Mouse (Mus musculus) C2C12 (cell line): ENCODE data around the gene Usp22. TPM values are rescaled to one million over a fixed set of nuclear protein-coding genes. Genes with fewer than 3 reads are reported as not detected.

ENCODE experiments used
- H3K27me3 ChIP-seq: one replicate; pipeline ENCODE4 v1.6.1; 2011; ENCODE audit not compliant: control insufficient read depth, insufficient read depth, insufficient read length
- H3K36me3 ChIP-seq: one replicate; pipeline ENCODE4 v1.6.1; 2011; ENCODE audit not compliant: control insufficient read depth, insufficient read depth
- H3K4me3 ChIP-seq: one replicate; pipeline ENCODE4 v1.5.1; 2011; ENCODE audit warnings: mild to moderate bottlenecking, control low read depth; ENCODE audit not compliant: poor library complexity, insufficient read depth, severe bottlenecking
- H3K79me2 ChIP-seq: one replicate; pipeline ENCODE4 v1.6.1; 2011; ENCODE audit not compliant: control insufficient read depth, insufficient read depth
- H3K79me3 ChIP-seq: one replicate; pipeline ENCODE4 v1.6.1; 2011; ENCODE audit warnings: low read depth, control low read depth
- H3ac ChIP-seq: one replicate; pipeline ENCODE3; 2011; ENCODE audit warnings: low read depth; ENCODE audit not compliant: control insufficient read depth, insufficient read length
- CEBPB ChIP-seq: IDR thresholded peaks from one replicate; pipeline ENCODE4 v1.6.1; 2011; ENCODE audit warnings: low read depth, mild to moderate bottlenecking, control low read depth, moderate library complexity
- CTCF ChIP-seq: IDR thresholded peaks from one replicate; pipeline ENCODE4 v1.5.1; 2011; ENCODE audit not compliant: control insufficient read depth, insufficient read depth, insufficient read length
- FOSL1 ChIP-seq: IDR thresholded peaks from one replicate; pipeline ENCODE4 v1.8.0; 2011; ENCODE audit warnings: mild to moderate bottlenecking, low read length; ENCODE audit not compliant: poor library complexity, insufficient read depth, severe bottlenecking
- MAX ChIP-seq: IDR thresholded peaks from one replicate; pipeline ENCODE4 v1.6.1; 2011; ENCODE audit warnings: mild to moderate bottlenecking, control low read depth
- MYOD1 ChIP-seq: IDR thresholded peaks from one replicate; pipeline ENCODE4 v1.6.1; 2011; ENCODE audit warnings: low read depth; ENCODE audit not compliant: control insufficient read depth, insufficient read length
- MYOG ChIP-seq: IDR thresholded peaks from one replicate; pipeline ENCODE4 v1.6.1; 2011; ENCODE audit not compliant: control insufficient read depth, insufficient read length; ENCODE audit errors: extremely low read depth
- USF1 ChIP-seq: IDR thresholded peaks from one replicate; pipeline ENCODE4 v1.6.1; 2011; ENCODE audit warnings: low read depth, mild to moderate bottlenecking, control low read depth, moderate library complexity
- long read RNA-seq, 2 experiments: library from polyadenylated mRNA; unstranded; transcript quantifications; one replicate each; pipeline ENCODE4 v2.0.0; 2019 to 2020
- polyA plus RNA-seq: library from polyadenylated mRNA; unstranded; fragments of >200 nt; fragmentation: generic; extraction: Trizol; gene quantifications from one replicate; pipeline ENCODE4 v1.2.1, GENCODE M21; 2012; ENCODE audit warnings: missing spikeins

Gene Usp22
- polyA plus RNA-seq: 42.6 TPM
- long read RNA-seq, experiment 1, full-length matches to known transcripts: 17 of 45 reads
- long read RNA-seq, experiment 1, partial matches to known transcripts: 1 of 45 reads
- long read RNA-seq, experiment 1, other reads (novel, unspliced or antisense): 27 of 45 reads
- long read RNA-seq, experiment 2, full-length matches to known transcripts: 113 of 142 reads
- long read RNA-seq, experiment 2, partial matches to known transcripts: 7 of 142 reads
- long read RNA-seq, experiment 2, other reads (novel, unspliced or antisense): 22 of 142 reads

DNA sequence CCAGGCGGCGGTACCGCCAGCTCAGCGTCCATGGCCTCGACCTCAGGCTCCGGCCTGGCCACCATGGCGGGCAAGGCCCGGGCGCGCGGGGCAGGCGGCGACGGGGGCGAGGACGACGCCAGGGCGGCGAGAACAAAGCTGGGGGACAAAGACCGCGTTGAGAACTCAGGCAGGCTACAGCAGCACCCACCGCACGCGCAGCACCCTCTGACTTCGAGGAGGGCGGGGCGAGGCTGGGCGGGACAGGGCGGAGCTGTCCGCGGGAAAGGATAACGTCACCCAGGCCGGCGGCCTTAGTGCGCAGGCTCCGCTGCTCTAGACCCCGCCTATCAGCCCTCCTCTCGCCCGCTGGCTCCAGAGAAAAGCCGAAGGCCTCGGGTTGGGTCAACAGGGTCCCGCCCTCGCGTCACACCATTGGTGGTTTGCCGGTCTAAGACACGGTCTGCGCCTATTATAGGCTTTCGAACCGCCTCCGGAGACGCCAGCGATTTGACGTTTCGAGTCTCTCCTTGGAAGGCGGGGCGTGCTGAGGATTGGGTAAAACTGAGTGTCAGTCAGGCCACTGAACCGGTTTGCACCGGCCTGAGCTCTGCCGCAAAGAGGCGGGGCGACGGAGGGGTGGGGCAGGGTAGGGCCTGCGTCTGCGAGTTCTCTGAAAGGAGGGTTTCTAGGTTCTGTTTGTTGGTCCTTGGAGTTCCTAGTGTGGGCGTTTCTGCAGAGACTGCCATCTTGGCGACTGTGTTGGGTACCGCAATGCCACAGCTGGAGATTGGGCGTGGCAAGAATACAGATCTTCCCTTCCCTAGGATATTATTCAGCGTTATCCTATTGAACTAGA is at the start of gene Usp22:
Gene Usp22, minus strand, starts transcription at position 235 of the 838 bp plus-strand sequence.
- Histone ChIP-seq H3K27me3 (no peaks in the 10 kb centered on the region), H3K79me3 (peaks cover 46% of the 10 kb centered on the region), H3K4me3 (peak within 1 kb of the TSS; percentile 99), H3ac (peak within 1 kb of the TSS; percentile 84), H3K36me3 (peaks cover 4% of the 10 kb centered on the region), H3K79me2 (peaks cover 48% of the 10 kb centered on the region)
- TF ChIP-seq MYOG (no peak), CTCF (no peak)

DNA sequence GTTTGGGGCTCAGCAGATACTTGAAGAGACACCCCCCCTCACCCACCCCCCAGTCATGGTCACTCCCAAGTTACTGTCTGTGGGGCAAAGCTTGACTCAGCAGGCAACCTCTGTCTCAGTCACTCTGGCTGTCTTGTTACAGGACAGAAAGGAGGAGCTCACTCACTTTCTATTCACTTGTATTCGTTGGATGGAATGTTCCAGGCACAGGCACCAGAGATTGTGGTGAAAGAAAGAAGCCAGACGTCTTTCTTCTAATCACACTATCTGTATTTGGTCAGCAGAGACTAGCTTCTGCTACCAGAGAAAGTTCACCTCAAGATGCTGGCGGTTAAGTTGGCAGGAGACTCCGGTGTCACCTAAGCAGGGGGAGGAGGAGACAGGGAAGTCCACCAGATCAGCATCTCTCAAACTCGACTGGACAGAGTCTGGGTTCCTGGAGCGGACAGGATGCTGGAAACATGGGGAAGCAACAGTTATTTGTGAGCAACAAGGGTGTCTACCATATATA is 49.4 kb upstream of the Usp22 start:
- H3K79me2 ChIP-seq: no peaks in the 10 kb centered on the region
- H3K36me3 ChIP-seq: no peaks in the 10 kb centered on the region
- H3K4me3 ChIP-seq: no peak overlapping the region
- H3K79me3 ChIP-seq: no peaks in the 10 kb centered on the region
- TF ChIP-seq CEBPB (no peak), MAX (no peak), USF1 (no peak), CTCF (no peak)
- H3K27me3 ChIP-seq: no peaks in the 10 kb centered on the region
- H3ac ChIP-seq: no peak overlapping the region

DNA sequence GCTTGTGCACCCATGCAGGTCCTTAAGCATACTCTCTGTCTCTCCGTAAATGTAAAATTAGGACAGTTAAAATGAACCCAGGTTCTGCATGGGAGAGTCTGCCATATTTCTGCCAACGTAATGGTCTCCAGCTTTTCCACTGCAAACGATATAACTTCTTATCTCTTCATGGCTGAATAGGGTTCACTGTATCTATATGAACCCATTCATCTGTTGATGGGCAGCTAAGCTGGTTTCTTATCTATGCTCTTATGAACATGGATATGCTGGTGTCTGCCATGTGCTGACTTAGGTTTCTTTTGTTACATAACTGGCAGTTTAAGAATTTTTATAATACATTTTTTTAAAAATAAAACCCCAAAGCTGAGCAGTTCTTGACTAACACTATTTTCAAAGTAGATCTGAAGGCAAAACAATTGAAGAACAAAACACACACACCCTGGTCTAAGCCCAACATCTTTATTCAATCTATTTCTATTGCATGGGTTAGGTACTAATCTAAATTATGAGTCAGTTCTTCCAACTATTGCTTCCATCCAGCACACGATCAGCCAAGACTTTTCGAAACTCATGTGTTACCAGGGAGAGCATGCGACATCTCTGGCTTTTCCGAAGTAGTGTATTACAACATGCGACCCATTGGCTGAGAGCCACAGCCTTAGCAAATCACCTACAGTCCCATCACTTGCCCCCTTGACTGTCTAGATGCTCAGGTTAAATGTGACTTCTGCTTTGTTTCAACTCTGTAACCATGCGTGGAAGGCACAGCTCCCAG is 48.3 kb upstream of the Usp22 start:
- TF ChIP-seq MYOD1 (no peak), MAX (no peak), FOSL1 (no peak), CTCF (no peak), USF1 (no peak), CEBPB (no peak), MYOG (no peak)

DNA sequence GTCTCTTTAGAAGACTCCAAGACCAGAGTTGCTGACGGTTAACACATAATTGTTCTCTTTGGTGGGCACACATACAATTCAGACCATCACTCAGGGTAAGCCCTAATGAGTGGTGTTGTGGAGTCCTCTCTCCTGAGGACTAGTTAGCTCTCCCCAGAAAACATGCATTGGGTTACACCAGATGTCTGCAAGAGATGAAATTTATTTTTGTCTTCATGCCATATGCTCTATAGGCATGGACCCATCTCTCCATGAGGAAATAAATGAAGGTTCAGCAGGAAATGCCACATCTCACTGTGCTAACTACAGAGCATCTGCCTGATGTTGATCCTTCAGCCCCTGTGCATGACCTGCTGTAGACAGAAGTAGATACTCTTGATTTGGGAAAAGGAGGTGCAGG is 47.2 kb upstream of the Usp22 start:
- Histone ChIP-seq H3ac (no peak overlapping the region), H3K36me3 (no peaks in the 10 kb centered on the region), H3K79me2 (no peaks in the 10 kb centered on the region), H3K79me3 (no peaks in the 10 kb centered on the region), H3K27me3 (no peaks in the 10 kb centered on the region), H3K4me3 (no peak overlapping the region)
- TF ChIP-seq MAX: no peak
- TF ChIP-seq FOSL1: no peak
- no peak for TF ChIP-seq MYOG
- no peak for TF ChIP-seq MYOD1
- TF ChIP-seq CTCF: no peak
- no peak for TF ChIP-seq USF1
- TF ChIP-seq CEBPB: no peak

More for the DNA sequence above, 48.3 kb upstream of the Usp22 start:
- Histone ChIP-seq H3K36me3 (no peaks in the 10 kb centered on the region), H3K79me3 (no peaks in the 10 kb centered on the region), H3K4me3 (no peak overlapping the region), H3K27me3 (no peaks in the 10 kb centered on the region), H3K79me2 (no peaks in the 10 kb centered on the region), H3ac (no peak overlapping the region)

DNA sequence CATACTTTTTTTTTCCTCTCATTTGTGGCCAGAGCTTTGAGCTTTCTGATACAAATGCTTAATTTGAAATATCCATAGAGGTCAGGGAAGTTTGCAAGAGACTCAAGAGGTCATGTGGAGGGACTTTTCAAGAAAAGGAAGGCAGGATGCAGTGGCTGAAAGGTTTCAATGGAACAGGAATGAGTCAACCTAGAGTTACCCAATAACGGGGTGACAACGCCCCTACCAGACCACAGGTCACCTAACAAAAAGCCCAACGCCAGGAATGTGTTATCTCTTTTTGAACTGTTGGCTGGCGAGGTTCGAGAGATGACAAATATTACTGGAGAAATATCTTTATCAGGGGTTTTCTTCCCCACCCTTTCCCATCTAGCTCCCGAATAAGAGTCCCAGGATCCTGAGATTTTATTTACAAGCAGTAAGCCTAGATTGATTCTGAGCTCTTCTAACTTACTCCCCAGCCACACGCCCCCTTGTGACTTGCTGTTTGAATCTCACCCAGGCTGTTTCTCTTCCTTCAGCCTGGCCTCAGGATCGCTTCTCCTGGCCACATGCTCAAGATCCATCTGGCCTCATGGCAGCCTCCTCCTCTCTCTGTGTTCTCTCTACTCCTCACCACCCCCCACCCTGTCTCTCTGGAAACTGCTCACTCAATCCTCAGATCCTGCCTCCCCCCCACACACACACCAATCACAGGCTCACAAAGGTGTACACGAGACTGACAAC is 45.5 kb upstream of the Usp22 start:
- H3K36me3 ChIP-seq: no peaks in the 10 kb centered on the region
- H3K27me3 ChIP-seq: no peaks in the 10 kb centered on the region
- H3K4me3 ChIP-seq: no peak overlapping the region
- TF ChIP-seq MAX: no peak
- TF ChIP-seq CEBPB: peak; percentile 88
- TF ChIP-seq MYOG: no peak
- TF ChIP-seq MYOD1: no peak
- TF ChIP-seq FOSL1: no peak
- TF ChIP-seq CTCF: no peak
- TF ChIP-seq USF1: peak; percentile 47
- no peaks in the 10 kb centered on the region for H3K79me2 ChIP-seq
- no peak overlapping the region for H3ac ChIP-seq
- H3K79me3 ChIP-seq: no peaks in the 10 kb centered on the region
